Mouse (Mus musculus) kidney, embryonic 14.5 days (tissue): Measurements from ENCODE around the gene Atxn7l1. TPM values are rescaled to one million over a fixed set of nuclear protein-coding genes. Genes with fewer than 3 reads are reported as not detected.

Source experiments
- ATAC-seq: fragments of 200-750 bp; cut with Nextera tagmentation; 2 replicates; pipeline ENCODE4 v1.8.0; 2017; ENCODE audit warnings: moderate number of reproducible peaks, mild to moderate bottlenecking, moderate TSS enrichment, moderate library complexity; ENCODE audit not compliant: low FRiP score, low TSS enrichment
- H3K27ac ChIP-seq: fragments of 300-500 bp; sonication (generic); 2 replicates; pipeline ENCODE4 v1.5.1; 2014; ENCODE audit warnings: low read depth, mild to moderate bottlenecking, low read length, moderate library complexity, mixed read lengths
- H3K27me3 ChIP-seq: fragments of 300-500 bp; sonication (generic); 2 replicates; pipeline ENCODE4 v1.6.1; 2014; ENCODE audit warnings: mild to moderate bottlenecking, low read length; ENCODE audit not compliant: control insufficient read depth, insufficient read depth
- H3K36me3 ChIP-seq: fragments of 300-500 bp; sonication (generic); 2 replicates; pipeline ENCODE4 v1.6.1; 2014; ENCODE audit warnings: low read length, mixed read lengths; ENCODE audit not compliant: control insufficient read depth, insufficient read depth
- H3K4me1 ChIP-seq: fragments of 300-500 bp; sonication (generic); 2 replicates; pipeline ENCODE4 v1.6.1; 2014; ENCODE audit warnings: low read length, mixed read lengths; ENCODE audit not compliant: control insufficient read depth, insufficient read depth
- H3K4me2 ChIP-seq: fragments of 300-500 bp; sonication (generic); replicated peaks from 2 replicates; pipeline ENCODE4 v1.6.1; 2014; ENCODE audit warnings: low read depth, mild to moderate bottlenecking, low read length
- H3K4me3 ChIP-seq: fragments of 300-500 bp; sonication (generic); 2 replicates; pipeline ENCODE4 v1.5.1; 2014; ENCODE audit warnings: mild to moderate bottlenecking, low read length
- H3K9ac ChIP-seq: fragments of 300-500 bp; sonication (generic); 2 replicates; pipeline ENCODE4 v1.6.1; 2014; ENCODE audit warnings: low read depth, mild to moderate bottlenecking, low read length, moderate library complexity
- H3K9me3 ChIP-seq: fragments of 300-500 bp; sonication (generic); 2 replicates; pipeline ENCODE4 v1.6.1; 2016; ENCODE audit warnings: low read length; ENCODE audit not compliant: control insufficient read depth
- WGBS: fragments of 180-500 bp; shearing (Covaris S2); extraction: QIAGEN DNeasy Blood & Tissue Kit; methylation state at CpG from one replicate; pipeline ENCODE4 v1.1.7; 2014; 5-methylcytosine and 5-hydroxymethylcytosine counted together
- polyA plus RNA-seq: library from polyadenylated mRNA; unstranded; fragments of >200 nt; fragmentation: Nextera tagmentation; extraction: Ambion mirVana; gene quantifications from 2 replicates; pipeline ENCODE4 v1.2.1, GENCODE M21; 2014

Atxn7l1 gene
- polyA plus RNA-seq, 1 experiment from 2014 or later: 14.3 TPM

DNA sequence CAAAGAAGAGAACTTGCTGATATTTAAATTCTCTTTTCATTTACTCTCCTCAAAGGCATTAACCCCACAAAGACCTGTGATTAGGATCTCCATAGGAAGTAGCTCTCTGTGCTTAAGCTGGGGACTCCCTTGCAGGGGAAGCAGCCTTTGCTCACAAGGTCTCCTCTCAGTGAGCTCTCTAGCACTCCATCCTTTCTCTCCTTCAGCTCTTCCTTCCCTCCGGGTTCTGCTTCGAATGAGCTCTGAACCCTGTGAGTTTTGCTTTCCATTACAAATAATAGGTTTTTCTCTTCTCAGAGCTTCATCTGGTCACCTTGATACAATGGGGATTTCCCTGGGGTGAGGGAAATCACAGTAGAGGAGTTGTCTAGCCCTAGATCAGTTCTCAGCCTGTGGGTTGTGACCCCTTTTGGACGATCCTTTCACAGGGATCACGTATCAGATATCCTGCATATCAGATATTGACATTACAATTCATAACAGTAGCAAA, 35.7 kb downstream of the Atxn7l1 start:
- Histone ChIP-seq H3K4me2 (no peak overlapping the region), H3K4me3 (no peak overlapping the region), H3K27ac (no peak overlapping the region), H3K27me3 (no peaks in the 10 kb centered on the region), H3K9ac (no peak overlapping the region), H3K36me3 (no peaks in the 10 kb centered on the region), H3K4me1 (no peaks in the 10 kb centered on the region; the same call in 1 of the 2 replicates), H3K9me3 (no peaks in the 10 kb centered on the region)
- 64% methylated on average over 4 of the region's 4 CpGs for WGBS
- no peak for ATAC-seq

DNA sequence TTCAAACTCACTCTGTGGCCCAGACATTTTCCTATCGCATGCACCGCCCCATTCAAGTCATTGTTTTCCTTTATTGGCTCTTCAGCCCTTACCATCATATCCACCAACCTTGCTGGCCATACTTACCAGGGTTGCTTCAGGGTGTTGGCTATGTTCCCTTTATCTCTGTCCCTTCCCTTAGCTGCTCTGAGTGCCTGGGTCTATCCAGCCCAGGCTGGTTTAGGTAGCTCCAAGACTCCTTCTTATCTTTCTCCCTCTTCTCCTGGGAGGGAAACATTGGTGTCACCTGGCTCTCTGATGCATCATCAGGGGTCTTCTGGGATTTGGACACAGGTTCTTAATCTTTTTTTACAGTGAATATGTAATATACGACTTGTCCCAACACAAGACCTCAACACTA, 36.6 kb downstream of the Atxn7l1 start:
- no peaks in the 10 kb centered on the region; the same call in 1 of the 2 replicates for H3K4me1 ChIP-seq
- ATAC-seq: no peak
- no peak overlapping the region for H3K4me2 ChIP-seq
- 94% methylated on average over 3 of the region's 3 CpGs for WGBS
- no peaks in the 10 kb centered on the region for H3K9me3 ChIP-seq
- H3K36me3 ChIP-seq: no peaks in the 10 kb centered on the region
- no peak overlapping the region for H3K9ac ChIP-seq
- no peak overlapping the region for H3K4me3 ChIP-seq
- 0 out of 2 replicates have a peak overlapping the region, but pooled peaks have one; percentile 4 for H3K27ac ChIP-seq
- H3K27me3 ChIP-seq: no peaks in the 10 kb centered on the region

DNA sequence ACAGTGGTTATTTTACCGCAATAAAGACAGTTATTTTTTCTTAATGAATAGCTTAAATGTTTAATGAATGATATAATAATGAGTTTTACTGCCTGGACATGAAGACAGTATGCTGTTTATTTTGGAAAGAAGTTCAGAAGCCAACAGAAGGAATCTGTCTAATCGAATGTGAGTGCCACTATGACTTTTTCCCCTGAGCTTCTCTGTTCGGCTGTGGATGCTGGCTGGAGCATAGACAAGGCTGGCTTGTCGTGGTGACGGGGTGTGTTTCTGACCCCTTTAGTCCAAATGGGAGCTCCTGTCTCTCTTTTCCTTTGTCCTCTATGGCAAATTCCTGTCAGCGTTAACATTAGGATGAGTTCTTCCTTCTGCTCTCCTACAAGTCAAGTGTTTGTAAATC, 37.6 kb downstream of the Atxn7l1 start:
- ATAC-seq: no peak
- Histone ChIP-seq H3K9me3 (no peaks in the 10 kb centered on the region), H3K36me3 (no peaks in the 10 kb centered on the region), H3K27ac (no peak overlapping the region), H3K4me1 (no peaks in the 10 kb centered on the region; the same call in 1 of the 2 replicates), H3K4me2 (no peak overlapping the region), H3K9ac (no peak overlapping the region), H3K4me3 (no peak overlapping the region), H3K27me3 (no peaks in the 10 kb centered on the region)
- 66% methylated on average over 6 of the region's 6 CpGs for WGBS

GRCm38 (mm10) chr12:33186331-33186730, 38.8 kb downstream of the Atxn7l1 start:
- Histone ChIP-seq H3K9ac (no peak overlapping the region), H3K4me1 (peaks cover 3% of the 10 kb centered on the region; the same call in 1 of the 2 replicates), H3K27me3 (no peaks in the 10 kb centered on the region), H3K4me2 (no peak overlapping the region), H3K27ac (no peak overlapping the region), H3K36me3 (no peaks in the 10 kb centered on the region), H3K4me3 (no peak overlapping the region), H3K9me3 (no peaks in the 10 kb centered on the region)
- ATAC-seq: no peak
- 90% methylated on average over 2 of the region's 2 CpGs for WGBS

GRCm38 (mm10) chr12:33190133-33190532, 42.6 kb downstream of the Atxn7l1 start:
- H3K4me2 ChIP-seq: no peak overlapping the region
- no peaks in the 10 kb centered on the region for H3K9me3 ChIP-seq
- no peaks in the 10 kb centered on the region for H3K36me3 ChIP-seq
- no peak overlapping the region for H3K9ac ChIP-seq
- 94% methylated on average over 7 of the region's 7 CpGs for WGBS
- peaks cover 19% of the 10 kb centered on the region; the same call in 1 of the 2 replicates for H3K4me1 ChIP-seq
- H3K27ac ChIP-seq: no peak overlapping the region
- H3K27me3 ChIP-seq: no peaks in the 10 kb centered on the region
- H3K4me3 ChIP-seq: no peak overlapping the region
- ATAC-seq: no peak

DNA sequence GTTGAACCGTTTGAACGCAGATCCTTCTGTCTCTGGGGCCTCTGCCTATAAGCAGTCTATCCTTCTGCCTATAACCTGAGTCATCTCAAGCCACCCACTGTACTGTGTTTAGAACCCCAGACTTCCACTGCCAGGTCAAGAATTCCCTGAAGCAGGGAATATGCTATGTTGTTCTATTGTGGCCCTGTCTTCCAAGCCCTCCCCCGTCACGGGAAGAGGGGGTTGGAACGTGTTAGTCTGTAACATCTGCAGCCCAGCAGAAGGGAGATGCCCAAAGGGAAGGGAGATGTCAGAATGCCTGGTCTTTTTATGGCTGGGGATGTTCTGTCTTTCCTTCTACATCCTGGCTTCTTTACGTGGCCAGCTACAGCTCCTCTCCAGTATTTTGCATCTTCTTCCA, 43.1 kb downstream of the Atxn7l1 start:
- Histone ChIP-seq H3K4me1 (peaks cover 19% of the 10 kb centered on the region; the same call in 1 of the 2 replicates), H3K4me2 (no peak overlapping the region), H3K9ac (no peak overlapping the region), H3K9me3 (no peaks in the 10 kb centered on the region), H3K27ac (no peak overlapping the region), H3K36me3 (no peaks in the 10 kb centered on the region), H3K4me3 (no peak overlapping the region), H3K27me3 (no peaks in the 10 kb centered on the region)
- no peak for ATAC-seq
- 62% methylated on average over 6 of the region's 6 CpGs for WGBS

DNA sequence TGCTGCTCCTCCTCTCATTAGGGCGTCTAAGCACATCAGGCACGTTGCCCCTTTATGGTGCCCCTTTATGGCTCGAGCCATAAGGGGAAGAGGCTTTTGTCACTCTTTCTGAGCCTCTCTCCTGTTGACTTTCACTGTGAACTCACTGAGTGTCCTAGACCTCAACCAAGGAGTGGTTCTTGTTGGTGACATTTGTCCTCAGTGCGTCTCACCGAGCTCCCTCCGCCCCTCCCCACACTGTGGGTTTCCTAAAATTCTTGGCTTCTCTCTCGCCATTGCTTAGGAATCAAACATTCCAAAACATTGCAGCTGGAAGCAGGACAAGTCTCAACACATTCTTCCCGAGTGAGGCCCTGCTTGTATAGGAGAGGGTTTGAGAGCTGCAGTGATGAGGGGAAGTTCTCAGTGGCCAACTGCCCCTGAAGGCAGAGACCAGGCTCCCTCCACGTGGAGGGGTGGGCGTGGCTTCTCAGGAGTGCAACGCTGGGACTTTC, 46.0 kb downstream of the Atxn7l1 start:
- no peak overlapping the region for H3K9ac ChIP-seq
- no peaks in the 10 kb centered on the region for H3K36me3 ChIP-seq
- no peaks in the 10 kb centered on the region for H3K27me3 ChIP-seq
- peaks cover 19% of the 10 kb centered on the region; the same call in 1 of the 2 replicates for H3K4me1 ChIP-seq
- peak; percentile 76 for ATAC-seq
- H3K4me2 ChIP-seq: peak overlapping the region; percentile 17; the same call in 1 of the 2 replicates
- peak overlapping the region; percentile 55; the same call in 1 of the 2 replicates for H3K27ac ChIP-seq
- H3K9me3 ChIP-seq: peaks cover 4% of the 10 kb centered on the region; the same call in 1 of the 2 replicates
- 16% methylated on average over 11 of the region's 11 CpGs for WGBS
- no peak overlapping the region for H3K4me3 ChIP-seq

DNA sequence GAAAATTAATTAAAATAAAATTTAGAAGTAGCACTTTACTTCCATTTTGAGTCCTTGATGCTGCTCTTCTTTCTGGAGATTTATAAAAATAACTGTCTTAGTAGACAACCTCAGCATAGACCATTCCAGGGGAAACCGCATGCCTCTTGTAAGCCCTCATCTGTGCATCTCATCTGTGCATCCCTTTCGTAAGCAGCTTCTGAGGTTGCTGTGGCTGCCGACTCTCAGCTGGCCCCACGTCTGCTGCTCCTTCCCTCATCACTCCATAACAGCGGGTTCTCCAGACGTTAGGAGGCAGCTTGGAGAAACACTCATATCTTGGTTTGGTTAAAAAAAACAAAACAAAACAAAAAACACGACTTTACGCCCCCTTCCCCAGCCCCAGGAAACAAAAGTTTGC, 47.7 kb downstream of the Atxn7l1 start:
- no peaks in the 10 kb centered on the region for H3K27me3 ChIP-seq
- no peaks in the 10 kb centered on the region for H3K36me3 ChIP-seq
- H3K4me3 ChIP-seq: no peak overlapping the region
- 54% methylated on average over 8 of the region's 8 CpGs for WGBS
- no peak overlapping the region for H3K27ac ChIP-seq
- no peak for ATAC-seq
- H3K4me1 ChIP-seq: peaks cover 19% of the 10 kb centered on the region; the same call in 1 of the 2 replicates
- no peak overlapping the region for H3K4me2 ChIP-seq
- no peak overlapping the region for H3K9ac ChIP-seq
- peaks cover 4% of the 10 kb centered on the region; the same call in 1 of the 2 replicates for H3K9me3 ChIP-seq

GRCm38 (mm10) chr12:33197287-33197686, 49.8 kb downstream of the Atxn7l1 start:
- no peak overlapping the region for H3K9ac ChIP-seq
- H3K27me3 ChIP-seq: no peaks in the 10 kb centered on the region
- peaks cover 19% of the 10 kb centered on the region; the same call in 1 of the 2 replicates for H3K4me1 ChIP-seq
- no peak overlapping the region for H3K4me2 ChIP-seq
- no peak overlapping the region for H3K27ac ChIP-seq
- no peaks in the 10 kb centered on the region for H3K36me3 ChIP-seq
- ATAC-seq: no peak
- no peak overlapping the region for H3K4me3 ChIP-seq
- WGBS: 68% methylated on average over 6 of the region's 6 CpGs
- H3K9me3 ChIP-seq: peaks cover 4% of the 10 kb centered on the region; the same call in 1 of the 2 replicates
